In genomic region chr13:89539205-89539886, GRCm38 (mm10) we compare ENCODE assay signal across 7 mouse cellular contexts. TPM values are rescaled to one million over a fixed set of nuclear protein-coding genes. Genes with fewer than 3 reads are reported as not detected.
DNase-seq lines count a peak whose midpoint lies in the region; ATAC-seq and TF ChIP-seq lines count a peak whose summit lies in the region.

Hapln1 (plus strand) TSS chr13:89539796.

- intact Hi-C loops in left cerebral cortex, postnatal 14 days (cut with DNase I): loop anchor here (2.0 kb wide), 1 partner anchor 715 kb away; no protein-coding TSS in a partner anchor

- peak; percentile 61; the same call in 1 of the 2 replicates for TF ChIP-seq CTCF in embryonic fibroblast, embryonic 13.5 days (IDR thresholded peaks at IDR 0.05; ENCODE audit: borderline replicate concordance, insufficient read depth, low read length)

- peaks cover 4% of the 10 kb centered on the region; the same call in 1 of the 2 replicates for H3K4me1 ChIP-seq in embryonic fibroblast, embryonic 13.5 days (ENCODE audit: control insufficient read depth, insufficient read depth, low read length)
- no peaks in the 10 kb centered on the region; the same call in 1 of the 2 replicates for H3K4me1 ChIP-seq in hindbrain, embryonic 16.5 days (ENCODE audit: control insufficient read depth, insufficient read depth, low read depth, low read length)

- no peak within 1 kb of the TSS for H3K27ac ChIP-seq in embryonic fibroblast, embryonic 13.5 days (ENCODE audit: insufficient read depth, low read length)
- no peak within 1 kb of the TSS for H3K27ac ChIP-seq in hindbrain, embryonic 16.5 days (ENCODE audit: low read depth, low read length)

- peak; percentile 9 for DNase-seq in CD4-positive helper T cell, adult 2 months (ENCODE audit: low read depth, low spot score)
- DNase-seq in ES-CJ7 (ENCODE audit: low read depth, low spot score): peak; percentile 65
- peak; percentile 35 to 68 for DNase-seq in left cerebral cortex, postnatal 14 days (ENCODE audit: low spot score in 2 of 2)
- DNase-seq in right cerebral cortex, postnatal 4 days: peak; percentile 63

- WGBS in hindbrain, embryonic 16.5 days: under 1% methylated on average over 29 of the region's 29 CpGs

- peak within 1 kb of the TSS; percentile 73 for H3K9ac ChIP-seq in hindbrain, embryonic 16.5 days (ENCODE audit: low read depth, low read length)

- H3K4me2 ChIP-seq in hindbrain, embryonic 16.5 days (ENCODE audit: low read length): peak within 1 kb of the TSS; percentile 98

- no peak for TF ChIP-seq POLR2A in embryonic fibroblast, embryonic 13.5 days (IDR thresholded peaks at IDR 0.05; ENCODE audit: low read depth, low read length)

- H3K4me3 ChIP-seq in embryonic fibroblast, embryonic 13.5 days (ENCODE audit: insufficient read depth, low read length): peak within 1 kb of the TSS; percentile 63
- peak within 1 kb of the TSS; percentile 64 for H3K4me3 ChIP-seq in hindbrain, embryonic 16.5 days (ENCODE audit: low read length)

- H3K36me3 ChIP-seq in hindbrain, embryonic 16.5 days (ENCODE audit: control insufficient read depth, insufficient read depth, low read length): no peaks in the 10 kb centered on the region

- H3K27me3 ChIP-seq in hindbrain, embryonic 16.5 days (replicated peaks; ENCODE audit: control insufficient read depth, insufficient read depth, low read length): no peaks in the 10 kb centered on the region

- no peaks in the 10 kb centered on the region for H3K9me3 ChIP-seq in hindbrain, embryonic 16.5 days (ENCODE audit: control insufficient read depth, low read length)

- ATAC-seq in hindbrain, embryonic 16.5 days: peak; percentile 93
- ATAC-seq in megakaryocyte progenitor cell, adult 5-6 weeks (replicated peaks; ENCODE audit: poor library complexity): peak; percentile 83

RNA-seq across cellular contexts. Expression of gene Hapln1, which starts in this region (rescaled TPM):
- polyA plus RNA-seq in embryonic fibroblast, embryonic 13.5 days (2011; ENCODE audit: insufficient read length, low read depth, missing spikeins): 0.20 and 0.33 TPM in 2 replicates
- polyA plus RNA-seq in hindbrain, embryonic 16.5 days (2015; fragmentation: Nextera tagmentation; extraction: Ambion mirVana): 1.3 and 2.0 TPM in 2 replicates
- 10 to 100 TPM; 60.4 to 69.4 TPM for total RNA-seq in left cerebral cortex, postnatal 14 days (2021)
- not detected in 2 replicates for total RNA-seq in megakaryocyte progenitor cell, adult 5-6 weeks (2015)
- total RNA-seq in megakaryocyte progenitor cell, adult 5-6 weeks (2017): not detected in 2 replicates

Comparison
In these comparisons a context has a peak if more than half of its experiments do, and no peak if none do; other contexts are left out.
1. RNA of gene Hapln1 (total RNA-seq): 60.4 to 69.4 TPM in left cerebral cortex, postnatal 14 days; not detected in megakaryocyte progenitor cell, adult 5-6 weeks; every median in the first group is over 10 times any median in the second.
2. Peak in ATAC-seq in megakaryocyte progenitor cell, adult 5-6 weeks; RNA of the gene not detected or under 1 TPM.
3. DNase-seq: peak in every context shown above with its lines; median percentile 65 in ES-CJ7; 63 in right cerebral cortex, postnatal 4 days; 52 in left cerebral cortex, postnatal 14 days; 9 in CD4-positive helper T cell, adult 2 months.